Mouse (Mus musculus): ENCODE data around the gene Epha6. TPM values are rescaled to one million over a fixed set of nuclear protein-coding genes. Genes with fewer than 3 reads are reported as not detected.
"Not testable (repeated sequence)": the region's sequence is repeated elsewhere in the genome, so short reads cannot be mapped to it uniquely, and the experiment has no call there.

Epha6 gene
- total and polyA plus RNA-seq, 3 experiments: 0.04 TPM; not detected in 2

- Histone ChIP-seq H3K27ac (no peak overlapping the region), H3K79me2 (replicated peaks; ENCODE audit: control insufficient read depth, insufficient read depth, low read length) (no peaks in the 10 kb centered on the region), H3K4me3 (no peak overlapping the region), H3K4me1 (ENCODE audit: control insufficient read depth, insufficient read depth, low read length) (no peaks in the 10 kb centered on the region), H3K36me3 (ENCODE audit: control insufficient read depth, insufficient read depth, low read length) (no peaks in the 10 kb centered on the region), H3K9ac (ENCODE audit: low read depth, low read length) (no peak overlapping the region), H3K27me3 (ENCODE audit: control insufficient read depth, insufficient read depth, low read length) (no peaks in the 10 kb centered on the region)
- DNase-seq: no peak
- WGBS: 84% methylated on average over 13 of the region's 13 CpGs
- TF ChIP-seq POLR2A (IDR thresholded peaks at IDR 0.05; ENCODE audit: insufficient read depth, low read depth, low read length): no peak
- TF ChIP-seq CTCF (IDR thresholded peaks at IDR 0.05): no peak
- TF ChIP-seq EP300 (IDR thresholded peaks at IDR 0.05; ENCODE audit: insufficient read depth, low read depth, low read length): no peak
- intact Hi-C loops (cut with DNase I): no loop called here
Measured at GRCm38 (mm10) chr16:59829655-59830054, 775.7 kb downstream of the Epha6 start.

- intact Hi-C loops (cut with DNase I); H3K27me3 ChIP-seq (ENCODE audit: control insufficient read depth, insufficient read depth, low read length); H3K79me2 ChIP-seq (replicated peaks; ENCODE audit: control insufficient read depth, insufficient read depth, low read length); H3K4me3 ChIP-seq; H3K36me3 ChIP-seq (ENCODE audit: control insufficient read depth, insufficient read depth, low read length); H3K27ac ChIP-seq; H3K4me1 ChIP-seq (ENCODE audit: control insufficient read depth, insufficient read depth, low read length); DNase-seq; H3K9ac ChIP-seq (ENCODE audit: low read depth, low read length): not testable (repeated sequence)
- WGBS: 59% methylated on average over 4 of the region's 4 CpGs
Measured at GRCm38 (mm10) chr16:59799790-59800189, 805.5 kb downstream of the Epha6 start.

GRCm38 (mm10) chr16:59772297-59772696 lies 833.0 kb downstream of the Epha6 start:
- TF ChIP-seq CTCF (IDR thresholded peaks at IDR 0.05) (no peak), EP300 (IDR thresholded peaks at IDR 0.05; ENCODE audit: insufficient read depth, low read depth, low read length) (no peak), POLR2A (IDR thresholded peaks at IDR 0.05; ENCODE audit: insufficient read depth, low read depth, low read length) (no peak)
- DNase-seq: no peak
- 63% methylated on average over 2 of the region's 2 CpGs for WGBS
- intact Hi-C loops (cut with DNase I): no loop called here
- no peak overlapping the region for H3K4me3 ChIP-seq
- H3K9ac ChIP-seq (ENCODE audit: low read depth, low read length): no peak overlapping the region
- no peaks in the 10 kb centered on the region for H3K27me3 ChIP-seq (ENCODE audit: control insufficient read depth, insufficient read depth, low read length)
- no peaks in the 10 kb centered on the region for H3K36me3 ChIP-seq (ENCODE audit: control insufficient read depth, insufficient read depth, low read length)
- H3K79me2 ChIP-seq (replicated peaks; ENCODE audit: control insufficient read depth, insufficient read depth, low read length): no peaks in the 10 kb centered on the region
- no peaks in the 10 kb centered on the region for H3K4me1 ChIP-seq (ENCODE audit: control insufficient read depth, insufficient read depth, low read length)
- no peak overlapping the region for H3K27ac ChIP-seq

GRCm38 (mm10) chr16:59770421-59770820 lies 834.9 kb downstream of the Epha6 start:
- intact Hi-C loops (cut with DNase I): no loop called here
- 86% methylated on average over 1 of the region's 1 CpGs for WGBS

GRCm38 (mm10) chr16:59769936-59770335 lies 835.4 kb downstream of the Epha6 start:
- 68% methylated on average over 7 of the region's 7 CpGs for WGBS

More at GRCm38 (mm10) chr16:59770421-59770820, 834.9 kb downstream of the Epha6 start:
- DNase-seq: no peak
- H3K79me2 ChIP-seq (replicated peaks; ENCODE audit: control insufficient read depth, insufficient read depth, low read length): no peaks in the 10 kb centered on the region
- H3K9ac ChIP-seq (ENCODE audit: low read depth, low read length): no peak overlapping the region
- TF ChIP-seq POLR2A (IDR thresholded peaks at IDR 0.05; ENCODE audit: insufficient read depth, low read depth, low read length) (no peak), CTCF (IDR thresholded peaks at IDR 0.05) (no peak), EP300 (IDR thresholded peaks at IDR 0.05; ENCODE audit: insufficient read depth, low read depth, low read length) (no peak)
- H3K27me3 ChIP-seq (ENCODE audit: control insufficient read depth, insufficient read depth, low read length): no peaks in the 10 kb centered on the region
- no peak overlapping the region for H3K4me3 ChIP-seq
- no peak overlapping the region for H3K27ac ChIP-seq
- no peaks in the 10 kb centered on the region for H3K36me3 ChIP-seq (ENCODE audit: control insufficient read depth, insufficient read depth, low read length)
- H3K4me1 ChIP-seq (ENCODE audit: control insufficient read depth, insufficient read depth, low read length): no peaks in the 10 kb centered on the region

GRCm38 (mm10) chr16:59760875-59761274 lies 844.5 kb downstream of the Epha6 start:
- intact Hi-C loops (cut with DNase I): no loop called here
- Histone ChIP-seq H3K9ac (ENCODE audit: low read depth, low read length) (no peak overlapping the region), H3K4me1 (ENCODE audit: control insufficient read depth, insufficient read depth, low read length) (no peaks in the 10 kb centered on the region), H3K79me2 (replicated peaks; ENCODE audit: control insufficient read depth, insufficient read depth, low read length) (no peaks in the 10 kb centered on the region), H3K4me3 (no peak overlapping the region), H3K27me3 (ENCODE audit: control insufficient read depth, insufficient read depth, low read length) (no peaks in the 10 kb centered on the region), H3K36me3 (ENCODE audit: control insufficient read depth, insufficient read depth, low read length) (no peaks in the 10 kb centered on the region), H3K27ac (no peak overlapping the region)
- WGBS: 71% methylated on average over 4 of the region's 4 CpGs
- DNase-seq: no peak
- TF ChIP-seq EP300 (IDR thresholded peaks at IDR 0.05; ENCODE audit: insufficient read depth, low read depth, low read length) (no peak), POLR2A (IDR thresholded peaks at IDR 0.05; ENCODE audit: insufficient read depth, low read depth, low read length) (no peak)

More at GRCm38 (mm10) chr16:59769936-59770335, 835.4 kb downstream of the Epha6 start:
- Histone ChIP-seq H3K4me3 (no peak overlapping the region), H3K79me2 (replicated peaks; ENCODE audit: control insufficient read depth, insufficient read depth, low read length) (no peaks in the 10 kb centered on the region), H3K27me3 (ENCODE audit: control insufficient read depth, insufficient read depth, low read length) (no peaks in the 10 kb centered on the region), H3K36me3 (ENCODE audit: control insufficient read depth, insufficient read depth, low read length) (no peaks in the 10 kb centered on the region), H3K9ac (ENCODE audit: low read depth, low read length) (no peak overlapping the region), H3K4me1 (ENCODE audit: control insufficient read depth, insufficient read depth, low read length) (no peaks in the 10 kb centered on the region), H3K27ac (no peak overlapping the region)
- intact Hi-C loops (cut with DNase I): no loop called here
- DNase-seq: no peak
- TF ChIP-seq CTCF (IDR thresholded peaks at IDR 0.05): no peak
- no peak for TF ChIP-seq POLR2A (IDR thresholded peaks at IDR 0.05; ENCODE audit: insufficient read depth, low read depth, low read length)
- TF ChIP-seq EP300 (IDR thresholded peaks at IDR 0.05; ENCODE audit: insufficient read depth, low read depth, low read length): no peak
